Mouse (Mus musculus): ENCODE data around the gene Omp.

GRCm38 (mm10) chr7:98193515-98194025 lies 48.3 kb upstream of the Omp start:
- TF ChIP-seq MAX (IDR thresholded peaks at IDR 0.05; ENCODE audit: low read depth) (no peak), TCF12 (IDR thresholded peaks at IDR 0.05; ENCODE audit: insufficient read depth, poor library complexity, severe bottlenecking) (no peak), POLR2A (IDR thresholded peaks at IDR 0.05; ENCODE audit: insufficient read length, low read depth) (no peak), TCF3 (IDR thresholded peaks at IDR 0.05; ENCODE audit: insufficient read length, low read depth) (no peak), POLR2AphosphoS2 (IDR thresholded peaks at IDR 0.05; ENCODE audit: insufficient read length, low read depth) (no peak)

Measured in myocyte (in vitro differentiated cells).